Mouse (Mus musculus) C2C12 (cell line): ENCODE data around the gene Tom1l2. TPM values are rescaled to one million over a fixed set of nuclear protein-coding genes. Genes with fewer than 3 reads are reported as not detected.

Experiments used
- H3K27me3 ChIP-seq: one replicate; pipeline ENCODE4 v1.6.1; 2011; ENCODE audit not compliant: control insufficient read depth, insufficient read depth, insufficient read length
- H3K36me3 ChIP-seq: one replicate; pipeline ENCODE4 v1.6.1; 2011; ENCODE audit not compliant: control insufficient read depth, insufficient read depth
- H3K4me3 ChIP-seq: one replicate; pipeline ENCODE4 v1.5.1; 2011; ENCODE audit warnings: mild to moderate bottlenecking, control low read depth; ENCODE audit not compliant: poor library complexity, insufficient read depth, severe bottlenecking
- H3K79me2 ChIP-seq: one replicate; pipeline ENCODE4 v1.6.1; 2011; ENCODE audit not compliant: control insufficient read depth, insufficient read depth
- H3K79me3 ChIP-seq: one replicate; pipeline ENCODE4 v1.6.1; 2011; ENCODE audit warnings: low read depth, control low read depth
- H3ac ChIP-seq: one replicate; pipeline ENCODE3; 2011; ENCODE audit warnings: low read depth; ENCODE audit not compliant: control insufficient read depth, insufficient read length
- CEBPB ChIP-seq: IDR thresholded peaks from one replicate; pipeline ENCODE4 v1.6.1; 2011; ENCODE audit warnings: low read depth, mild to moderate bottlenecking, control low read depth, moderate library complexity
- CTCF ChIP-seq: IDR thresholded peaks from one replicate; pipeline ENCODE4 v1.5.1; 2011; ENCODE audit not compliant: control insufficient read depth, insufficient read depth, insufficient read length
- FOSL1 ChIP-seq: IDR thresholded peaks from one replicate; pipeline ENCODE4 v1.8.0; 2011; ENCODE audit warnings: mild to moderate bottlenecking, low read length; ENCODE audit not compliant: poor library complexity, insufficient read depth, severe bottlenecking
- MAX ChIP-seq: IDR thresholded peaks from one replicate; pipeline ENCODE4 v1.6.1; 2011; ENCODE audit warnings: mild to moderate bottlenecking, control low read depth
- MYOD1 ChIP-seq: IDR thresholded peaks from one replicate; pipeline ENCODE4 v1.6.1; 2011; ENCODE audit warnings: low read depth; ENCODE audit not compliant: control insufficient read depth, insufficient read length
- MYOG ChIP-seq: IDR thresholded peaks from one replicate; pipeline ENCODE4 v1.6.1; 2011; ENCODE audit not compliant: control insufficient read depth, insufficient read length; ENCODE audit errors: extremely low read depth
- USF1 ChIP-seq: IDR thresholded peaks from one replicate; pipeline ENCODE4 v1.6.1; 2011; ENCODE audit warnings: low read depth, mild to moderate bottlenecking, control low read depth, moderate library complexity
- polyA plus RNA-seq: library from polyadenylated mRNA; unstranded; fragments of >200 nt; fragmentation: generic; extraction: Trizol; gene quantifications from one replicate; pipeline ENCODE4 v1.2.1, GENCODE M21; 2012; ENCODE audit warnings: missing spikeins

Gene Tom1l2
- polyA plus RNA-seq, 1 experiment = 17.1 TPM

- H3K36me3 ChIP-seq = no peaks in the 10 kb centered on the region
- H3K79me3 ChIP-seq = peaks cover 3% of the 10 kb centered on the region
- H3ac ChIP-seq = no peak overlapping the region
- H3K79me2 ChIP-seq = no peaks in the 10 kb centered on the region
- TF ChIP-seq MYOG (no peak), CEBPB (no peak), CTCF (no peak)
- no peak overlapping the region for H3K4me3 ChIP-seq
- no peaks in the 10 kb centered on the region for H3K27me3 ChIP-seq
These were observed 50.2 kb downstream of the Tom1l2 start for GRCm38 (mm10) chr11:60302354-60303083.

GRCm38 (mm10) chr11:60301588-60302208 lies 51.0 kb downstream of the Tom1l2 start:
- Histone ChIP-seq H3ac (no peak overlapping the region), H3K36me3 (no peaks in the 10 kb centered on the region), H3K79me3 (peaks cover 3% of the 10 kb centered on the region), H3K79me2 (no peaks in the 10 kb centered on the region), H3K4me3 (no peak overlapping the region), H3K27me3 (no peaks in the 10 kb centered on the region)
- no peak for TF ChIP-seq USF1
- TF ChIP-seq CEBPB = no peak
- no peak for TF ChIP-seq FOSL1
- peak; percentile 13 for TF ChIP-seq MYOD1
- peak; percentile 58 for TF ChIP-seq MAX
- TF ChIP-seq CTCF = no peak
- TF ChIP-seq MYOG = no peak

DNA sequence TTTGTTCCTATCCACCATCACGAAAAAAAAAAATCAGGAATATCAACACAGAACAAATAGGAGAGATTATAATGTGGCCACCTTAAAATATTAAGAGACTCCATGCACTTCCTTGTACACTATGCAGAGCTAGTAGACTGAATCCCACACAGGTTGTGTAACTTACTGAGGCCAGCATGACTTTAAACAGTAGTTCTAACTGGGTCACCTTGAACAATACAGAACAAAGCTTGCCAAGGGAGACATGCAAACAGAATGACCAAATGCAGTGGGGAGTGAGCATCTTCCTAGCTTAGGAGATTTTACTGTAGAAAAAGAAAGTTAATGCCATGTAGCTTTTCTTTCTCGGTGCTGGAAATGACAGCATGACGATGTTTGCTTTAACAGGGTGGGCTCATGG lies 52.4 kb downstream of the Tom1l2 start:
- no peaks in the 10 kb centered on the region for H3K79me3 ChIP-seq
- H3K79me2 ChIP-seq = no peaks in the 10 kb centered on the region
- no peak for TF ChIP-seq MYOD1
- TF ChIP-seq CTCF = no peak
- TF ChIP-seq MYOG = no peak
- TF ChIP-seq CEBPB = no peak
- no peak for TF ChIP-seq USF1
- TF ChIP-seq FOSL1 = no peak
- TF ChIP-seq MAX = no peak
- no peak overlapping the region for H3K4me3 ChIP-seq
- no peak overlapping the region for H3ac ChIP-seq
- no peaks in the 10 kb centered on the region for H3K27me3 ChIP-seq
- H3K36me3 ChIP-seq = no peaks in the 10 kb centered on the region

- Histone ChIP-seq H3ac (no peak overlapping the region), H3K36me3 (no peaks in the 10 kb centered on the region), H3K27me3 (no peaks in the 10 kb centered on the region), H3K4me3 (no peak overlapping the region), H3K79me3 (no peaks in the 10 kb centered on the region), H3K79me2 (no peaks in the 10 kb centered on the region)
- TF ChIP-seq CEBPB (no peak), FOSL1 (no peak), CTCF (no peak), MYOG (no peak), USF1 (no peak)
These were observed 54.9 kb downstream of the Tom1l2 start for GRCm38 (mm10) chr11:60297772-60298171.

DNA sequence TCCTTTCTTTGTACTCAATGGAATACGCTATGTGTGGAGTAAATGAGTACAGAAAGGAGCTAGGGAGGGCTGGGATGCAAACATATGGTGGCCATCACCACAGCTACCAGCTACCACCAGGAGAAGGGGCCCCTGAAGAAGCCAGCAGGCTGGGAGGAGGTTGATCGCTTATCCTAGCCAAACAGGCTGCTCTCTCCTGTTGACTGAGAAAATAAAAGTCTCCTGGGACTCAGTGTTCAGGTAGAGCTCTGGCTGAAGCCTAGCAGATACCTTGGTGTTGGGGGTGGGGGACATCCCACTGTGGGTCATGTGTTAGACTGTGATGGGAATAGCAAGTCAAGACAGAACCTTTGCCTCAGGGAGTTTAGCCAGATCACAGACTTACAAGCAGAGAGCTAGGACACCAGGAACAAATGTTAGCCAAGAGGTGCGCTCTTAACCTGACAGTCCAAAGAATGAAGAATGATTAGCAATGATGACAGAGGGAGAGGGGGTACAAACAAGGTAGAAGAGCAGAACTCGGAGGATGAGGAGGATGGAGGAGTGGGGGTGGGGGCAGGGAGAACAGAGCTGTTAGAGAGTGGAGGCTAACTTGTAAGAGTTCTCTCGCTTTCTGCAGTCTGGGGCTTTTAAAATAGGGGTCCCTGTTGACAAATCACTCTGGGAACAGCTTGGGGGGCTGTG lies 57.9 kb downstream of the Tom1l2 start:
- H3K27me3 ChIP-seq = no peaks in the 10 kb centered on the region
- TF ChIP-seq MYOD1 (no peak), CTCF (no peak), USF1 (no peak), MYOG (no peak), MAX (no peak), FOSL1 (no peak), CEBPB (no peak)
- H3ac ChIP-seq = no peak overlapping the region
- H3K4me3 ChIP-seq = no peak overlapping the region
- H3K79me3 ChIP-seq = no peaks in the 10 kb centered on the region
- H3K36me3 ChIP-seq = no peaks in the 10 kb centered on the region
- H3K79me2 ChIP-seq = no peaks in the 10 kb centered on the region
